15 mouse cellular contexts compared by ENCODE assay signal in genomic region chr6:48600594-48600993, GRCm38 (mm10). TPM values are rescaled to one million over a fixed set of nuclear protein-coding genes. Genes with fewer than 3 reads are reported as not detected.
DNase-seq lines count a peak whose midpoint lies in the region; ATAC-seq and TF ChIP-seq lines count a peak whose summit lies in the region.
"Had no signal": no experiment of that assay in that cellular context is flagged by ENCODE, and none has a peak within 500 bp of the region (broad histone marks: within the 10 kb centered on the region; RNA-seq: fewer than 3 reads in every experiment).

No protein-coding gene starts in this region.

- DNase-seq in kidney, adult 2 months = peak; percentile 20
- no peak for DNase-seq in B cell, adult 2 months
- DNase-seq in cerebellum, adult 9-10 months = no peak
- DNase-seq in spleen, postnatal 14 days (ENCODE audit: low spot score in 2 of 2) = no peak
- DNase-seq: cerebellum, adult 8-10 months had no signal

- no peak for ATAC-seq in kidney, embryonic 14.5 days (ENCODE audit: low FRiP score, low TSS enrichment)
- ATAC-seq in hindbrain, embryonic 12.5 days (ENCODE audit: low FRiP score) = no peak
- no peak for ATAC-seq in midbrain, embryonic 13.5 days
- ATAC-seq: intestine, postnatal 0 days had no signal

- 88% methylated on average over 1 of the region's 1 CpGs for WGBS in kidney, adult 2 months
- 91% methylated on average over 1 of the region's 1 CpGs for WGBS in kidney, embryonic 14.5 days
- WGBS in hindbrain, embryonic 12.5 days = 84% methylated on average over 1 of the region's 1 CpGs
- WGBS in midbrain, embryonic 13.5 days = 95% methylated on average over 1 of the region's 1 CpGs

- no peak for TF ChIP-seq CTCF in kidney, adult 2 months (conservative IDR thresholded peaks at IDR 0.05; ENCODE audit: insufficient read depth, insufficient read length, low read depth, low read length)
- TF ChIP-seq CTCF in embryonic fibroblast, embryonic 13.5 days (IDR thresholded peaks at IDR 0.05; ENCODE audit: borderline replicate concordance, insufficient read depth, low read length) = no peak

- H3K4me1 ChIP-seq in kidney, adult 2 months (ENCODE audit: control insufficient read depth, insufficient read depth, low read length) = peaks cover 11% of the 10 kb centered on the region; the same call in 1 of the 2 replicates
- H3K4me1 ChIP-seq in kidney, embryonic 14.5 days (ENCODE audit: control insufficient read depth, insufficient read depth, low read length) = peaks cover 7% of the 10 kb centered on the region
- peaks cover 8% of the 10 kb centered on the region for H3K4me1 ChIP-seq in embryonic fibroblast, embryonic 13.5 days (ENCODE audit: control insufficient read depth, insufficient read depth, low read length)
- H3K4me1 ChIP-seq in hindbrain, embryonic 12.5 days = peaks cover 13% of the 10 kb centered on the region
- H3K4me1 ChIP-seq in midbrain, embryonic 13.5 days (replicated peaks) = peaks cover 22% of the 10 kb centered on the region

- H3K36me3 ChIP-seq in kidney, adult 2 months (ENCODE audit: control insufficient read depth, insufficient read depth, low read length) = peaks cover 2% of the 10 kb centered on the region
- peaks cover 41% of the 10 kb centered on the region for H3K36me3 ChIP-seq in kidney, embryonic 14.5 days (ENCODE audit: control insufficient read depth, insufficient read depth, low read length)
- H3K36me3 ChIP-seq in hindbrain, embryonic 12.5 days = peaks cover 46% of the 10 kb centered on the region
- peaks cover 47% of the 10 kb centered on the region for H3K36me3 ChIP-seq in midbrain, embryonic 13.5 days

- peak overlapping the region; percentile 89 for H3K27ac ChIP-seq in kidney, adult 2 months (ENCODE audit: insufficient read depth, low read depth, low read length)
- no peak overlapping the region for H3K27ac ChIP-seq in kidney, embryonic 14.5 days (ENCODE audit: low read depth, low read length)
- H3K27ac ChIP-seq in embryonic fibroblast, embryonic 13.5 days (ENCODE audit: insufficient read depth, low read length) = peak overlapping the region; percentile 44; the same call in 1 of the 2 replicates
- H3K27ac ChIP-seq in hindbrain, embryonic 12.5 days = 0 out of 2 replicates have a peak overlapping the region, but pooled peaks have one; percentile 85
- peak overlapping the region; percentile 92 for H3K27ac ChIP-seq in midbrain, embryonic 13.5 days

- H3K4me2 ChIP-seq in kidney, embryonic 14.5 days (replicated peaks; ENCODE audit: low read depth, low read length) = no peak overlapping the region
- H3K4me2 ChIP-seq in hindbrain, embryonic 12.5 days (replicated peaks) = no peak overlapping the region
- no peak overlapping the region for H3K4me2 ChIP-seq in midbrain, embryonic 13.5 days (replicated peaks)

- H3K9ac ChIP-seq in kidney, embryonic 14.5 days (ENCODE audit: low read depth, low read length) = no peak overlapping the region
- no peak overlapping the region for H3K9ac ChIP-seq in hindbrain, embryonic 12.5 days
- no peak overlapping the region for H3K9ac ChIP-seq in midbrain, embryonic 13.5 days (replicated peaks)

- H3K27me3 ChIP-seq in kidney, adult 2 months (replicated peaks; ENCODE audit: control insufficient read depth, insufficient read depth, low read length) = no peaks in the 10 kb centered on the region
- no peaks in the 10 kb centered on the region for H3K27me3 ChIP-seq in kidney, embryonic 14.5 days (ENCODE audit: control insufficient read depth, insufficient read depth, low read length)
- H3K27me3 ChIP-seq in hindbrain, embryonic 12.5 days = no peaks in the 10 kb centered on the region
- no peaks in the 10 kb centered on the region for H3K27me3 ChIP-seq in midbrain, embryonic 13.5 days
- H3K27me3 ChIP-seq: CH12.LX; lung, embryonic 15.5 days had no signal

- no peak for TF ChIP-seq POLR2A in kidney, adult 2 months (IDR thresholded peaks at IDR 0.05; ENCODE audit: low read depth, low read length)
- TF ChIP-seq POLR2A in embryonic fibroblast, embryonic 13.5 days (IDR thresholded peaks at IDR 0.05; ENCODE audit: low read depth, low read length) = no peak

- peaks cover 23% of the 10 kb centered on the region for H3K9me3 ChIP-seq in kidney, embryonic 14.5 days (ENCODE audit: control insufficient read depth, low read length)
- peaks cover 20% of the 10 kb centered on the region for H3K9me3 ChIP-seq in hindbrain, embryonic 12.5 days (replicated peaks)
- H3K9me3 ChIP-seq in midbrain, embryonic 13.5 days = peaks cover 19% of the 10 kb centered on the region

- no peak overlapping the region for H3K4me3 ChIP-seq in kidney, adult 2 months (ENCODE audit: insufficient read depth, low read depth, low read length)
- no peak overlapping the region for H3K4me3 ChIP-seq in kidney, embryonic 14.5 days (ENCODE audit: low read length)
- no peak overlapping the region for H3K4me3 ChIP-seq in embryonic fibroblast, embryonic 13.5 days (ENCODE audit: insufficient read depth, low read length)
- H3K4me3 ChIP-seq in hindbrain, embryonic 12.5 days = no peak overlapping the region
- 0 out of 2 replicates have a peak overlapping the region, but pooled peaks have one; percentile 80 for H3K4me3 ChIP-seq in midbrain, embryonic 13.5 days (replicated peaks)

RNA-seq across cellular contexts. Expression of gene Zfp775, which starts 1.3 kb away (rescaled TPM):
- 4.3 and 6.1 TPM in 2 replicates for polyA plus RNA-seq in kidney, adult 2 months (2012; rRNA removed)
- 5.7 and 6.6 TPM in 2 replicates for polyA plus RNA-seq in kidney, embryonic 14.5 days (2014; fragmentation: Nextera tagmentation; extraction: Ambion mirVana)
- polyA plus RNA-seq in embryonic fibroblast, embryonic 13.5 days (2011; ENCODE audit: insufficient read length, low read depth, missing spikeins) = 2.2 and 2.7 TPM in 2 replicates
- 12.7 and 14.6 TPM in 2 replicates for polyA plus RNA-seq in hindbrain, embryonic 12.5 days (2016; fragmentation: Nextera tagmentation; extraction: Ambion mirVana)
- polyA plus RNA-seq in midbrain, embryonic 13.5 days (2015; fragmentation: Nextera tagmentation; extraction: Ambion mirVana) = 14.6 and 17.8 TPM in 2 replicates

RNA-seq across cellular contexts. Expression of gene Gm44965, which starts 6.9 kb away (rescaled TPM):
- 0.42 and 0.49 TPM in 2 replicates for polyA plus RNA-seq in kidney, adult 2 months (2012; rRNA removed)
- 0.77 TPM in 1 of 2 replicates, not detected in the other for polyA plus RNA-seq in kidney, embryonic 14.5 days (2014; fragmentation: Nextera tagmentation; extraction: Ambion mirVana)
- polyA plus RNA-seq in embryonic fibroblast, embryonic 13.5 days (2011; ENCODE audit: insufficient read length, low read depth, missing spikeins) = not detected in 2 replicates
- not detected in 2 replicates for polyA plus RNA-seq in hindbrain, embryonic 12.5 days (2016; fragmentation: Nextera tagmentation; extraction: Ambion mirVana)
- polyA plus RNA-seq in midbrain, embryonic 13.5 days (2015; fragmentation: Nextera tagmentation; extraction: Ambion mirVana) = 1.0 TPM in 1 of 2 replicates, not detected in the other
- polyA plus RNA-seq: gonadal fat pad, adult 2 months; heart, embryonic 16.5 days; intestine, postnatal 0 days; lung, embryonic 15.5 days; spleen, adult 2 months had no signal

RNA-seq across cellular contexts. Expression of gene Repin1, which starts 6.9 kb away (rescaled TPM):
- 49.2 and 73.1 TPM in 2 replicates for polyA plus RNA-seq in kidney, adult 2 months (2012; rRNA removed)
- polyA plus RNA-seq in kidney, embryonic 14.5 days (2014; fragmentation: Nextera tagmentation; extraction: Ambion mirVana) = 32.6 and 47.0 TPM in 2 replicates
- 16.3 and 19.0 TPM in 2 replicates for polyA plus RNA-seq in embryonic fibroblast, embryonic 13.5 days (2011; ENCODE audit: insufficient read length, low read depth, missing spikeins)
- 43.1 and 43.9 TPM in 2 replicates for polyA plus RNA-seq in hindbrain, embryonic 12.5 days (2016; fragmentation: Nextera tagmentation; extraction: Ambion mirVana)
- 44.6 and 47.2 TPM in 2 replicates for polyA plus RNA-seq in midbrain, embryonic 13.5 days (2015; fragmentation: Nextera tagmentation; extraction: Ambion mirVana)

RNA-seq across cellular contexts. Expression of gene Gm45021, which starts 11.2 kb away (rescaled TPM):
- polyA plus RNA-seq in kidney, adult 2 months (2012; rRNA removed) = not detected in 2 replicates
- not detected in 2 replicates for polyA plus RNA-seq in kidney, embryonic 14.5 days (2014; fragmentation: Nextera tagmentation; extraction: Ambion mirVana)
- polyA plus RNA-seq in embryonic fibroblast, embryonic 13.5 days (2011; ENCODE audit: insufficient read length, low read depth, missing spikeins) = not detected in 2 replicates
- not detected in 2 replicates for polyA plus RNA-seq in hindbrain, embryonic 12.5 days (2016; fragmentation: Nextera tagmentation; extraction: Ambion mirVana)
- not detected in 2 replicates for polyA plus RNA-seq in midbrain, embryonic 13.5 days (2015; fragmentation: Nextera tagmentation; extraction: Ambion mirVana)
- polyA plus RNA-seq: gonadal fat pad, adult 2 months; heart, embryonic 16.5 days; intestine, postnatal 0 days; lung, embryonic 15.5 days; spleen, adult 2 months had no signal

RNA-seq across cellular contexts. Expression of gene AI854703, which starts 26.0 kb away (rescaled TPM):
- polyA plus RNA-seq in kidney, adult 2 months (2012; rRNA removed) = 30.9 and 37.4 TPM in 2 replicates
- 0.90 and 1.4 TPM in 2 replicates for polyA plus RNA-seq in kidney, embryonic 14.5 days (2014; fragmentation: Nextera tagmentation; extraction: Ambion mirVana)
- 0.84 and 1.6 TPM in 2 replicates for polyA plus RNA-seq in embryonic fibroblast, embryonic 13.5 days (2011; ENCODE audit: insufficient read length, low read depth, missing spikeins)
- 2.6 and 3.1 TPM in 2 replicates for polyA plus RNA-seq in hindbrain, embryonic 12.5 days (2016; fragmentation: Nextera tagmentation; extraction: Ambion mirVana)
- polyA plus RNA-seq in midbrain, embryonic 13.5 days (2015; fragmentation: Nextera tagmentation; extraction: Ambion mirVana) = 6.5 and 7.6 TPM in 2 replicates
